Mouse (Mus musculus): ENCODE results near the gene Ppara.

- TF ChIP-seq CTCF (IDR thresholded peaks at IDR 0.05; ENCODE audit: borderline replicate concordance, insufficient read depth, low read length) (no peak), POLR2A (IDR thresholded peaks at IDR 0.05; ENCODE audit: low read depth, low read length) (no peak)
Observed at GRCm38 (mm10) chr15:85717800-85718199, 17.0 kb upstream of the Ppara start.
